Mouse (Mus musculus) adrenal gland, postnatal 36 days (tissue): Measurements from ENCODE around the gene Iqsec1. TPM values are rescaled to one million over a fixed set of nuclear protein-coding genes. Genes with fewer than 3 reads are reported as not detected.

Experiments used
- DNase-seq, 2 experiments: peaks; one replicate each; pipeline ENCODE4 v3.0.0; 2021; ENCODE audit warnings: mixed read lengths in 1 of 2
- total RNA-seq, 2 experiments: library from RNA; stranded (reverse); gene quantifications; 2 replicates each; pipeline ENCODE4 v1.2.3; 2021

Iqsec1 gene
- total RNA-seq, 2 experiments from 2014 or later, result 96.2 to 114 TPM

DNA sequence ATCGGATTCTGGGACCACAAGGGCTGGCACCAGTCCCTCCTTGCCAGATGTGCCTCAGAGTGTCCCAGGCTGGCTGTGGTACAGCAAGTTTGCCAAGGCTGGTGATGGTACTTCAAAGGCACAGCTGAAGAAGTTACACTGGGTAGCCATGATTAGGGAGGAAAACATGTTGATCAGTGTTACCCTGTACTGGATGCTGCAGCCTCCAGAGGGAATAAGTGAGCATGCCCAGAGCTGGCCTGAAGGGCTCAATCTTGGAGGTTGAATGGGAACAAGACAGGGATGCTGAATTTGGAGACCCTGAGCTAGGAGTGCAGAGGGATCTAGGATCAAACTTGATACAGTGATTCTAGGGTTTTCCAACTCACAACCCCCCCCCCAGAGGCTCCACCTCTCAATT, 175.0 kb downstream of the Iqsec1 start:
- DNase-seq, result no peak

DNA sequence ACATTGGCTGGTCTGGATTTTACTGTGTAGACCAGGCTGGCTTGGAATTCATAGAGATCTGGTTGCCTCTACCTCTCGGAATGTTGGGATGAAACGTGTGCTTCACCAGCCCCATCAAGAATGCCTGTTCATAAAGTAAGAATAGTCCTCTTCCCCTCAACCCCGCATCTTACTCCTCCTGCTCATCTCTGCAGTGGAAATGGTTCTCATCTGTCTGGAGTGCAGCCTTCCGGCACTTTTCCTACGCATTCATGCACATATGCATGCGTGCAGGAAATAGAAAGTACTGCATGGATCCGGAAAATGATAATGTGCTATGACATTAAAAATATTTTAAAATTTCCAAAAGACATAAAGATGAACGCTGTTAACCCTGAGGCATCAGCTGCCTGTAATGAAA, 175.9 kb downstream of the Iqsec1 start:
- no peak for DNase-seq

DNA sequence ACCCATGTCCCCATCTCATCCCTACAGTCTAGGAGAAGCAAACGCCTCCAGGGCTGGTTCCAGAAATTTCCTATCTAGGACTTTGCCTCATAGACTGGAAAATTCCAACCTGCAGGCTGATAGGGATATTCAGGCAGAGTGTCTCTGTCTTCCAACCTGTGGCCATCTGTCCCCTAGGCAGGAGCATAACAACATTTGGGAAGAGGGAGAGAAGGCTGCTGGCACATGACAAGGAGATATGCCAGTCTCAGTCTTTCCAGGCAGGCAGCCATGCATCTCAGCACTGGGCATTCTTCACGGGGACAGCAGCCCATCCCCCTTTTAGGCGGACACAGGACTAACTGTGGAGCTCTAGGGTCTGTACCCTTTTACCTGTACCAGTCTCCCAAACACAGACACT, 176.4 kb downstream of the Iqsec1 start:
- no peak for DNase-seq

DNA sequence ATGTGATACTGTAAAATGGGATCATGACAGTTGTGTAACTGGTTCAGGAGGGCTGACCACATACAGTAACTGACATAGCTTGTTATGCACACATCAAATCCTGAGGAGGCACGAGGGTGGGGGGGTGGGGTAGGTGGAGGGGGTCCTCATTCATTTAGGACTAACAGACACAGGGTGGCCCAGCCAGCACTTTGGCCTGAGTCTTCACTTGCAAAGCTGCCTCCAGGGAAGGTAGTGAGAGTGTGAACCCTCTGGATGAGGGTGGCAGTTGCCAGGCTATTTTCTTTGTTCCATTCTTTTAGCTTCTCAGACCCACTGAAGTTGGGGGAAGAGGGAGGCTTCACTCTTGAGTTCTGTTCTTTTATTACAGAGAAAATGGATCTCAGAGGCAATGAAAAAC, 177.9 kb downstream of the Iqsec1 start:
- no peak for DNase-seq

DNA sequence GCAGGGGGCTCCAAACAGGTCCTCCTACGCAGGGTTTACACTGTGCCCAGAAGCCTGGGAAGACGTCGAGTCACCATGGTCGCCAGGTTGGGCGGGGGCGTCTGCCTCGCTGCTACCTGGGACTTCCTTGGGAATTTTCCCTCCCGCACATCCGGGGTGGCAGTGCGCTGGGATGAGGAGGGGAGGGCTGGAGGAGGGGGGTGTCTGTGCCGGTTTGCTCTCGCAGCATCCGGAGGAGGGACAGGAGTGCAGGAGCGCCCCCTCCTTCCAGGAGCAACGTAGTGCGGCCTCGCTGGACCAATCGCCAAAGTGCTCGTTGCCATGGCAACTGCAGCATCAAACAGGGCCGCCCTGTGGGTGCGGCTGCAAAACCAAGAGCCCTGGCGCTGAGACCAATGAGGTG, 178.5 kb downstream of the Iqsec1 start:
- DNase-seq, result peak; percentile 58 to 63

DNA sequence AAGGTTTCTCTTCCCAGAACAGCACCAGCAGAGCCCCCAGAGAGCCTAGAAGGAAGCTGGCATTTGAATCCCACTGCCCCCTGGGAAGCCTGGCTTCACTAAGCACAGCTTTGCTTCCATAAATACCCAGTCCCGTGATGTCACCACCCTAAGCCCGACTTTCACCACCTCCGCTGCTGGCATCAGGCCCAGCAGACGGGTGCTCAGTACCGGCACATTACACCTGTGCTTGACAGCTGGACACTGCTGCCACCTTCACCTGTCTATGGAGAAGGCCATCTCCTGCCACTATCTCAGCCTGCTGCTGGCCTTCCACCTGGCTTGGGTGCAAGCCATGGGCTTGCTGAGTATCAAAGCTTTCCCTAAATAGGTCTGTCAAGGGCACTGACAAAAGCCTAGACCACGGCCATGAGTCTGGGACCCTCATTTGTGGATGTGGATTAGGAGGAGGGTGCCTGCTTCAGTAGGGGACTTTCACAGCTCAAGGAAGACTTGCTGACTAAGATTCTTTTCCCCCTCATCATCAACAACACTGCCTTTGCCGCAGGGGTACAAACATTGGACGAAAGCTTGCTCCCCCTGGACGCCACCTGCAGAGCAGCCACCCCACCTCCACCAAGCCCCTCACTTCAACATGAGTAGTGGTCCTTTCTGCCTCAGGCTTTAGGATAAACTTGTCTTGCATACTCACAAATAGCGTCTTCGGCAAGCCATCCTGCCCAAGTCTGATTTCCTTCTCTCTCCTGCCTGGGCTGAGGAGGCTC, 179.2 kb downstream of the Iqsec1 start:
- no peak for DNase-seq

DNA sequence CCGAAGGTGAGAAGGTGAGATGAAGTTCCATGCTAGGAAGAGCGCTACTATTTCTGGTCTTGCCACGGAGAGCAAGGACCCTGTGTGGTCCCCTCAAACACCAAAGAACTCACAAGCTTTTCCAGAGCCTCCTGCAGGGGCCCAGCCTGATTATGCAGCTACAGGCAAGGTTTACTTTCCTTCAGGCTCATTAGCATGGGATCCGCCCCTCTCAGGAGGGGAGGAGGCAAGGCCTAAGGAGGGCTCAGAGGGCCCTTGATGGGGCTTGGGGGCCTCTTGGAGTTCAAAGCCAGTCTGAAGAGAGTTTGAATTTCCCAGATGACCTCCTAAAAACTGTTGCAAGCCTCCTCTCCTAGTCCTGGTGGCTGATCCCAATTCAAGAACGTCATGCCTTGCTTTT, 179.9 kb downstream of the Iqsec1 start:
- no peak for DNase-seq

DNA sequence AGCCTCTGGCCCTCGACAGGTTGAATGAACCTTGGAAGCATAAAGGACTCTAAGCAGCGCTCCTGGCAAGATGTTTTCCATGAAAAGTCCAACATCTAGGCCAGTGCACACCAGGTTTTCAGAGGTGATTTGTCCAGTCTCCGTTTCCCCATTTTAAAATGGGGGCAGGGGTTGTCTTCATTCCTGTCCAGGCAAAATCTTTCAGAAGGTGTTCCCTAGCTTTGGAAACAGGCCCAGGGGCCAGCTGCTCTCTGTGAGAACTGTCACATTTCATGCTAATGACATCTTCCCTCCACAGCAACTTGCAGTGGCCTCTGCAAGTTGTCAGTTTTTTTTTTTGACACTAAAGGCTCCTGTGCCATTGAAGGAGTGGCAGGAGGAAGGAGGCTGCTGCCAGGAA, 180.4 kb downstream of the Iqsec1 start:
- DNase-seq, result no peak

DNA sequence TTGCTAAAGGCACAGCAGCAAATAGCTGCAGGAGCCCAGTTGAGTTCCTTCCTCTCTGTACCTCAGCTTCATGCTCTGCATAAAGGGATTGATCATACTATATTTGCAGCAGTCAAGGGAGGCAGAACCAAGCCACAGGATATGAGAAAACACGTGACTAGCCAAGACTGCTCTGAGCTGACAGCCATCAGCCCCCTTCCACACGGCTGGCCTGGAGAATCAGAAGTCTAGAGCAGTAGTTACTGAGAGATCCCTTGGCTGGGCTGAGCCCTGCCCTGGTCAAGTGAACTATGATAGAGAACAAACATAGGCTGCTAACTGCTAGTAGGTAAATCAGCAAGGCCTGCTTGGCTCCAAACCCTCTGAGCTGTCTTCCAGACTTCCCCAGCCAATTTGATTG, 180.9 kb downstream of the Iqsec1 start:
- DNase-seq, result no peak

DNA sequence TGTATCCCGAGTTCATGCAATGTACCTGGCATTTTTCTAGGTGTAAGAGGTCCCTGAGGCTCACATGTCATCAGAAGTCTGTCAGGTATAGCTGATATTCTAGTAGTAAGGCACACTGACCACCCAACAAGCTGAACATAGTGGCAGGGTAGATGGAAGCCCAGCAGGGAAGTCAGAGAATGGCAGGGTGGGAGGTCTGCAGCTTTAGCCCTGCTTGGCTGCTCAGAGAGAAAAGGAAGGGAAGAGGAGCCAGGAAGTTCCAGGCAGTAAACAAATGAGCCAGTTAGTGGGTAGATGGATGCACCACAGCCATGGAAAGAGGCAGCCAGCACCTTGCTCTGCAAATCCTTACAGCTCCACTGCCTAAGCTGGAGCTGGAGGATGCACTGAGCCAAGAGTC, 181.7 kb downstream of the Iqsec1 start:
- no peak for DNase-seq

DNA sequence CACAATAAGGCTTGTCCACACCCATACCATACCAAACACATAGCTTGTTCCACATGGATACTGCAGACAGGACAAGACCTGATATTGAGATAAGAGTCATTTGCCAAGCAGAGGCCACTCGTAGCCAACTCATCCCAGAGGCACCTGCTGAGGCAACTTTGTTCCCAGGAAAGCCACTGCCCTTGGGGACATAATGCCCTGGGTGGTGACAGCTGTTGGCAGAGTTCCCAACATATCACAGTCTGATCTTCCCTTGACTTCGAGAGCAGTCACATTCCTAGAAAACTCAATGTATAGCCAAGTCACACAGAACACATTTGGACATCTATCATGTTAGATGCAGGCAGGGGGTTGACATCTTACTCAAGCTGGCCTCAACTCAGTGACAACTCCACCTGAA, 183.4 kb downstream of the Iqsec1 start:
- DNase-seq, result no peak

DNA sequence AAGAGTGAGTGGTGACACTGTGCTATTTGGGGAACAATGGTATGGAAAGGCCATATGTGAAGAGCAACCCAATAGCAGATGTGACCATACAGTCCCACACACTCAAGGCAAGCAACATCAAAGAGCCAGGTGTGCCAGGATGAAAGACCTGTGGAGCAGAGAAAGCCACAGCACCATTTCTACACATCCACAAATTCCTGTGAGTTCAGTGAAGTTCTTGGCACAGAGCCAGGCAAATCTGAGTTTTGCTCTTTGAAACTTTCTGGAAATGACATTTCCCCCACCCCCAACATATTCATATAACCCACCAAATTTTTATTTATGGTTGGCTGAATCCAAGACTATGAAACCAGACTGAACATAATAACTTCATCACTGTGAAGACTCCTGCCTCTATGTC, 183.8 kb downstream of the Iqsec1 start:
- DNase-seq, result no peak

DNA sequence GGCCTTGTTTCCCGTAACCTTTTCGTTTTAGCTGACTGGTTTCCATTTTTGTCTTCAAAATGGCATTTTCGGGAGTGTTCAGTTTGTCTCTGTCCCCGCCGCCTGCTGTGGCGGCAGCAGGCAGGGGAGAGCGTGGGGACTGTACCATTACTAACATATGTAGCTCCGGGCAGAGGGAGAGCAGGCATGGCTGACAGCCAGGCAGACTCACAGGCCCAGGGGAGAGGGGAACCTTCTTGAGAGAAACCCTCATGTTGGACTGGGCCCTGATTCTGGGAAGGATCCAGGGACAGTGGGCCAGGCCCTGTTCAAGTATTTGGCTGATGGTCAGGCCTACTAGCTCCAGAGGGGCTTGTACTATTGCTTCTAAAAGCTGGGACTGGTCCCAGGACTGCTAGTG, 185.9 kb downstream of the Iqsec1 start:
- DNase-seq, result no peak

DNA sequence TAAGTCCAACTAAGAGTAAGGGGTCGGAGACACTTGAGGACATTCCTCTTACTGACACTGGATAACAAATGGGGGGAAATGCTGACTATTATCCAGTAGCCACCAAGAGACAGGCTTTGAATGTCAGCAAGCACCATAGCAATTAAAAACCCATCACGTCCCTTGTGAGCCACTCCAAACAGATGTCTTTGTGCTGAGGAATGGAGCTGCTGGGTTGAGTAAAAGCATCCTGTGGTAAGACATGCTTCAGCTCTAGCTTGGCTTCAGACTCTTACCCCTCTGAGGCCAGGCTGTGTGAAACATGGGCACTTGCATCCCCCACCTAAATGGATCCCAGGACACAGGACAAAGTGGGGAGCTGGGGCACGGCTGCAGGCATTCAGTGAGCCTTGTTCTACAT, 186.4 kb downstream of the Iqsec1 start:
- no peak for DNase-seq

DNA sequence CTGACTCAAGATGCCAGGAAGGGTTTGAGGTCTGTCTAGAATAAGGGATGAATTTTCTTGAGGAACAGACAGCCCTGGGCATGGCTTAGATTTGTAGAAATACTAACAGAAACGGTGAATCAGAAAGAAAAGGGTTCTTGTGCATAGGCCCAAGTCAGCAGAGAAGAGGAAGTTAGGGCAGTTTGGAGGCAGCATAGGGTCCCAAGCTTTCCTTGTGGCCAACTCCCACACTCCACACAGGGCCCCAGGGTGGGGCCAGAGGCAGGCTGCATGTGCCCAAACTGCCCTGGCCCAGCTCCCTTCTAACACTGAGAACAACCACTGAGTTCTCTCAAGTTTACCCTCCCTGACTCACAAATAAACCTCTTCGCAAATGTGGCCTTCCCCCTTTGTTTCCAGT, 187.7 kb downstream of the Iqsec1 start:
- DNase-seq, result no peak

DNA sequence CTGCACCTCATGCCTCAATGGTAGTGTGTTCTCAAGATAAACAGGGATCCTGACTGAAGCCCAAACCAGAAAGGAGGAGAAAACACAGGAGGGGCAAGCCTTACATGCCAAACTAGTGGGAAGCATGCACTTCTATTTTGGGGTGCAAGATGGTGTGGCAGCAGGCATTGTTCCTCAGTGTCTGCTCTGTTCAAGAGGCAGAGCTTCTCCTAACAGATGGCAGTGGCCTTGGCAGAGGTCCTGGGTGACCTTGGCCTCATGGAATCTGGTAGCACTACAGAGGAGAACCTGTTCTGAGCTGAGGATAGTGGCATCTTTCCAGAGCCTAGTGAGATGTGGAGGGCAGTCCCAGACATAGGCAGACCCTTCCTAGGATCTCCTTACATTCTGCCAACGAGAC, 189.4 kb downstream of the Iqsec1 start:
- DNase-seq, result peak in 1 of 2 experiments; percentile 25

DNA sequence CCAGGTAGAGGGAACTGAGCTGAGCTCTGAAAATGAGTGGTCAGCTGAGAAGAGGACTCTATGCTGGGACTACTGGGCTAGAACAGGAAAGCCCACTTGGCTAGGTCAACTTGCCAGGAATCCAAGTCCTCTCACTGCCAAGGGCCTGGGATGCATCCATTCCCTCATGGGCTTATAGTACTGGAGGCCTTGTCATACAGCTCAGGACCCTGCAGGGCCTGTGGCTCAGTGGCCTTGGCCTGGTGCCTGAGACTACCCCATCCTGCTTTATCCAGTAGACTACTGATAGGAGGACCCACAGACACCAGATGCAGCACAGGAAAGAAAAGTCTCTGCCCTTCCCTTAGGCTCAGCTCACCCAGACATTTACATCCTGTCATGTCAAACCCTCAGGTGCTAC, 190.3 kb downstream of the Iqsec1 start:
- DNase-seq, result no peak

DNA sequence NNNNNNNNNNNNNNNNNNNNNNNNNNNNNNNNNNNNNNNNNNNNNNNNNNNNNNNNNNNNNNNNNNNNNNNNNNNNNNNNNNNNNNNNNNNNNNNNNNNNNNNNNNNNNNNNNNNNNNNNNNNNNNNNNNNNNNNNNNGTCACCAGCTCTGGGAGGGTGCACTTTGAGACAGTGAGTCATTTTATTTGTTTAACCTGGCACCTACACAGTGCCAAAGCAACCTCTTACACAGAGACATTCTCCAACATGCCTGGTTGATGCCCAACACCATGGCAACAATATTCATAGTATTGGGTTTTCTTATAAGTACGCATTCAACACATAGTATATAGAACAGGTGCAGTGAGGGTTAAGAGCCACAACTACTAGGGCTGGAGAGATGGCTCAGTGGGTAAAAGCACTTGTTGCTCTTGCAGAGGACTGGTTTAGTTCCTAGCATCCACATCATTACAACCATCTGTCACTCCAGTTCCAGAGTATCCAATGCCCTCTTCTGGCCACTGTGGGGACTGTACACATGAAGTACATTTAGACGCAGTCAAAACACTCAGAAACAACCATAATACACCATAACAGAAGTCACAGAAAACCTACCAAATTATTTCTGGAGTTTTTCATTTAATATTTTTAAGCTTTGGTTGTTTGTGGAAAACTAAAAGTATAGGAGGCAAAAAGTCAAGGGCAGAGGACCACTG, 191.4 kb downstream of the Iqsec1 start:
- DNase-seq, result no peak

DNA sequence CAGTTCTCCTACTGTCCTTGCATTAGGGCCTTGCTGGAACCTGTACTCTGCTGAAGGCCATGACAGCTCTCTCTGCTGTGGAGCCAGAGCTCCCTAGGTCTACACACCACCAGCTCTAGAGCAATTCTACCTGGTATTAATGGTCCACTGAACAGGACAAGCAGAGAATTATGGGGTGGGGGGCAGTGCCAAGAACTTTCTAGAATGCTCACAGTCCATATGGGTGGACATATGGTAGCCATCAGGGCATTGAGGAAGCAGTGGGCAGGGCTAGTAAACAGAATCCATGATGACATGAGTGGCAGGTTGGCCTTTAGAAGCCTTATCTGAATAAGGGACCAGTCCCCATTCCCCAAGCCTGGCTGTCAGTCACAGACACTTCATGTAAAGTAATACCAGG, 197.6 kb downstream of the Iqsec1 start:
- DNase-seq, result no peak

DNA sequence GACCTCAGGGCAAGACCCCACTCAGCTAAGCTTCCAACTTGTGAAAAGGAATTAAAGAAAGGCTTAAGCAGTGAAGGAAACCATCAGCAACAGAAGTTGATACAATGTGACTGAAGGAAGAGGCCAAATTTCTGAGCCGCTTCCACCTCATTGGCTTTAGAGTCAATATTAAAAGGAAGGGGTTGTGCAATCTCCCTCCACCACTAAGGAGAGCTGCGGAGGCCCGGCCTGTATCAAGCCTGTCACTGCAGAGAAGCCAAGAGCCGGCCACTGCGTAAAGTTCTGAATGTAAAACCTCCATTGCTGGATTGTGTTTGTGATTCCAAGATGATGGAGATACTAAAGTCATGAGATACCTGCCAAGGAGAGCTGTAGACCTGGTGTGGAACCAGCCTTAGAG, 199.0 kb downstream of the Iqsec1 start:
- DNase-seq, result no peak

DNA sequence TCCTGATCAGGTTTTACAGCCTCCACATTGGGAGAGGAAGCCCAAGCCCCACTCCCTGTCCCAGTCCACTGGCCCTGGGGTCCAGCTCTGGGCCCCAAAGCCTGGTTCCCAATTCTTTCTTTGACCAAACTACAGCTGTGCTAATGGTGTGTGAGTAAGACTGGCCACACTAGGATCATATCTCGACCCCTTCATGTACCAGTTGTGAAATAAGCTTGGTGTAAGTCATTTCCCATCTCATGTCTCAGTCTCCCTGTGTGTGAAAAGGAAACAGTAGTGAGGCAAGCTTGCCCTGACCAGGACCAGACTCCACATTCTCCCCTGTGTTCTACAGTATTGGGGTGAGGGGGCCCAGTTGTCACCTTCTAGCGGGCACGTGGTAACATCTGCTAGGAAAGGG, 200.9 kb downstream of the Iqsec1 start:
- no peak for DNase-seq

DNA sequence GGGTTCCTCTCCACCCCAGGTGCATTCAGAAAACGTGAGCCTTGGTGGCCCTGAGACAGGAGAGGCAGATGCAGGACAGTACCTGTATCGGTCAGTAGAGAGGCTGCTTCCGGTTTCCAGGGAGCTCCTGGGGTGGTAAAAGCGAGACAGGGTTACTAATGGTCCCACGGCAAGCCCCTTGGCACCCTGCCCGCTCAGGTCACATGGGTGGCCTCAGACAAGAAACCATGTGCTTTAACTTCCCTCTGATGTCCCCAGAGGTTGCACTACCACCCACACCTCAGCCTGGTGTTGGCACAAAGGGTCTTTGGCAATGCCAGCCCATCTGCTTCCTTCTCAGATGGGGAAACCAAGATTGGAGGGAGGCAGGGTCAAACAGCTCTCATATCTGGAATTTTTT, 201.4 kb downstream of the Iqsec1 start:
- peak in 1 of 2 experiments; percentile 22 for DNase-seq

DNA sequence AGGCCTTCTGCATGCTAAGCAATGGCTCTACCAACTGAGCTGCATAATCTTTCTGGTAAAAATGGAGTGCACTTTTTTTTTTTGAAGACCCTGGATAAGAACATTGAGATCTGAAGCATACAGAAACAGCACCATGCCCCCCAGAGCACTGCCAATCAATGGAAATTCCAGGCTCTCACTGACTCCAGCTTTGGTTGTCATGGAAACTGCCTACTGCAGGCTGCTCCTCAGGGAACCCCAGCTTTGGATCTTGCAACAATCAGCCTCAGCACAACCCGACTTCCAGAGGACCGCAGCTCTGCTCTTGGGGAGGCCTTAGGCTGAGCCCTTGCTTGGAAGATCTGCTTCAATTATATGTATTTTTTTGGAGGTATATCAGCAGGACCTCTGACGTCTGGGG, 201.9 kb downstream of the Iqsec1 start:
- DNase-seq, result no peak

DNA sequence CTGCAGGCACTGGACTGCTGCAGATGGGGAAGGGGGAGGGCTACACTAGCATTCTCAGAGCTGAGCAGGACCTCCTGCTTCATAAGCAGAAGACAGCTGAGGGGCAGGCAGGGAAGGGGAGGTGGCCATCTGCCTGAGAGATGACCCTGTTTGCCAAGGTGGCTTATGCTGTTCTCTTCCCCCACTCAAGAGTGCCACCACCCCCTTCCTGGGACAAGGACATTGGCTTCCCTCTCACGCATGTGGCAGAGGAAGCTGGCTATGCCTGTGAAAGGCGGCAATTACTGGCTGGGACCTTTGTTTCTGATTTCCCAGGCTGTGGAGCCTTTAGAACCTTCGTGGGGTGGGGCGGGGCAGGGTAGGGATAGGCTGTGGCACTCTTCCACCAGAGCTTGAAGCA, 204.5 kb downstream of the Iqsec1 start:
- DNase-seq, result no peak
